Comparison of ENCODE assay signal across 25 mouse cellular contexts in the genomic region with DNA sequence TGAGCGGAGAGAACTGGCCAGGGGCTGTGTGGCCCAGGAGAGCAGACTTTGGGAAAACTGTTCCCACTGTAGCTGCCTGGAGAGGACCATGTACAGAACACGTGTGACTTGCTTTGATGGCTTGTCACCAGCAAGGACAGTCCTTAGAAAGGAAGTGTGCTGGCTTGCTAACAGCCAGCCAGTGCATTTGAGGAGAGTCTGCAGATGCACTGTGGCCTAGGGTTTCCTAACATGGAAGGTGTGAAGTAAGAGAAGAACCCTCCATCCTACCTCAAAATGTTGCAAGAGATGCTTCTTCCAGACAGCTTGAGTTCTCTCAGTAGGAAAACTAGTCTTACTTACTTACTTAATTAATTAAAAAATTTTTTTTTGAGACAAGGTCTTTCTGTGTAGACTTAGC.
"Had no signal": no experiment of that assay in that cellular context is flagged by ENCODE, and none has a peak within 500 bp of the region (broad histone marks: within the 10 kb centered on the region; RNA-seq: fewer than 3 reads in every experiment).

No protein-coding gene starts in this region.

- H3K27me3 ChIP-seq: hindbrain, embryonic 12.5 days; intestine, embryonic 15.5 days; limb, embryonic 13.5 days; limb, embryonic 15.5 days; liver, embryonic 12.5 days had no signal

- ATAC-seq: hindbrain, embryonic 16.5 days; inflammation-experienced regulatory T-cells, adult 6 months; intestine, embryonic 15.5 days; intestine, postnatal 0 days; liver, embryonic 12.5 days had no signal

- H3K27ac ChIP-seq: heart, embryonic 10.5 days; hindbrain, embryonic 10.5 days; hindbrain, embryonic 12.5 days; hindbrain, embryonic 14.5 days; intestine, embryonic 15.5 days; layer of hippocampus, adult 2 months; left cerebral cortex, adult 2 months; limb, embryonic 13.5 days; limb, embryonic 15.5 days; liver, embryonic 12.5 days; liver, embryonic 14.5 days had no signal

- H3K4me1 ChIP-seq: intestine, embryonic 15.5 days; limb, embryonic 13.5 days; limb, embryonic 15.5 days had no signal

- DNase-seq: gastrocnemius, postnatal 14 days; gastrocnemius, postnatal 36 days; heart, adult 18-20 months; heart, postnatal 10 days; heart, postnatal 4 days; kidney, adult 18-20 months; kidney, adult 8-10 months; kidney, postnatal 10 days; kidney, postnatal 25 days; kidney, postnatal 4 days had no signal

- H3K36me3 ChIP-seq: heart, embryonic 10.5 days; heart, embryonic 12.5 days; hindbrain, embryonic 10.5 days; hindbrain, embryonic 12.5 days; intestine, embryonic 15.5 days; limb, embryonic 13.5 days had no signal

- H3K9me3 ChIP-seq: heart, embryonic 10.5 days; heart, embryonic 12.5 days; hindbrain, embryonic 10.5 days; hindbrain, embryonic 12.5 days; intestine, embryonic 15.5 days; limb, embryonic 13.5 days; limb, embryonic 15.5 days; liver, embryonic 12.5 days had no signal

- H3K4me3 ChIP-seq: heart, embryonic 10.5 days; heart, embryonic 12.5 days; hindbrain, embryonic 10.5 days; hindbrain, embryonic 12.5 days; intestine, embryonic 15.5 days; layer of hippocampus, adult 2 months; left cerebral cortex, adult 2 months; limb, embryonic 13.5 days; limb, embryonic 15.5 days; liver, embryonic 12.5 days had no signal
